Mouse (Mus musculus): Measurements from ENCODE around the gene Mybpc2. TPM values are rescaled to one million over a fixed set of nuclear protein-coding genes. Genes with fewer than 3 reads are reported as not detected.
A peak's percentile ranks its signal among the peaks of the same experiment; 100 is the strongest.

Gene Mybpc2
- polyA plus RNA-seq, 1 experiment from 2014 or later = 0.22 TPM

DNA sequence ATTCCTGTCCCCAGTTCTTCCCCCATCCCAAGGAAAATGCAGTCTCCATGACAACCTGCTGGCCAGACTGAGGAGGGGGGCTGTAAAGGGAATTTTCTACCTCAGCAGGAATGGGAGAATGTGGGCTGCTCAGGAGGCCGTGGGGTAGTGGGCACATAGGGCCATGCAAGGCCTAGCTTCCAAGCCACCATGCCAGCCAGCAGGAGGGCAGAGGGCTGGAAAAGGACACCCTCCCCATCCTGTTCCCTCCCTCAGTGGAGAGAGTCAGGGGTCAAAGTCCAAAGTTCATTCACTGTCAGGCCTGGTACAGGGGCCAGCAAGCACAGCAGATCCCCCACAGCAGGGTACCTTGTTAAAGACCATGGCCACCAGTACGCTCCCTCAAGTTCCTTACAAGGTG is 59.3 kb downstream of the Mybpc2 start, which contains the start of gene Aspdh:
Gene Aspdh (plus strand): TSS at position 281 of the 400 bp plus-strand sequence.
- Histone ChIP-seq H3K4me2 (no peak within 1 kb of the TSS), H3K4me3 (no peak within 1 kb of the TSS), H3K27ac (replicated peaks) (peak within 1 kb of the TSS; percentile 93), H3K36me3 (peaks cover 40% of the 10 kb centered on the region), H3K9me3 (no peaks in the 10 kb centered on the region), H3K27me3 (peaks cover 25% of the 10 kb centered on the region), H3K4me1 (replicated peaks) (peaks cover 71% of the 10 kb centered on the region), H3K9ac (peak within 1 kb of the TSS; percentile 55)
- 53% methylated on average over 2 of the region's 2 CpGs for WGBS
- no peak for ATAC-seq (ENCODE audit: low read depth)

- Histone ChIP-seq H3K27ac (replicated peaks) (peak overlapping the region; percentile 93), H3K9me3 (no peaks in the 10 kb centered on the region), H3K4me1 (replicated peaks) (peaks cover 67% of the 10 kb centered on the region), H3K4me3 (no peak overlapping the region), H3K9ac (peak overlapping the region; percentile 55), H3K36me3 (peaks cover 46% of the 10 kb centered on the region), H3K4me2 (no peak overlapping the region), H3K27me3 (peaks cover 31% of the 10 kb centered on the region)
- ATAC-seq (ENCODE audit: low read depth) = no peak
- 17% methylated on average over 4 of the region's 4 CpGs for WGBS
Observed at GRCm38 (mm10) chr7:44464511-44464910, 59.9 kb downstream of the Mybpc2 start.

DNA sequence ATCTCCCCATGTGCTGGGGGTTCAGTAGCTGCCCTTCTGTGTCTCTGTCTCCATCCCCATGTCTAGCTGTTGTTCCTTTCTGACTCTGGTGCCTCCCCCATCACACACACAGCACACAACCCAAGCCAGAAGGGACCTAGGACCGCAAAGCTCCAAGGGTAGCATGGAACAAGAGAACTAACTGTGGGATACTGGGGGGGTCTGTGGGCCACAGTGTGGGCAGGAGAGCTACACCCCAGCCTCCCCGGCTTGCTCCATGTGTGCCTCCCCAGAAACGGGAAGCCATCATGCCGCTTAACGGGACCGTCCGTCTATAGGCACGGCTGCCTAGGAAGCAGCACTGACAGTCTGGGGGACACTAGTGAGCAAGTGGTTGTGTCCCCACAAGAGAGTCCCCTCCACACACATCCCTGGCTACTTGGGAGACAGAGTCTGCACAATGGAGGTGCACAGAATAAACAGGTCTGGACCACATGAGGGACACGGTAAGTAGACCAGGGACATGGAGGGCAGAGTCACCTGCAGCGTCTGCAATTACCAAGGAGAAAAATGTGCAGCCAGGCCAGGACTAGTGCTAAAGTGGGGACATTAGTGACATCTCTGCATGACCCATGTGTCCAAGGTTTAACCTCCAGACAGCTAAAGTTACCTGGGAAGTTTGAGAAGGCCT is 60.8 kb downstream of the Mybpc2 start:
- Histone ChIP-seq H3K4me3 (no peak overlapping the region), H3K4me1 (replicated peaks) (peaks cover 59% of the 10 kb centered on the region), H3K9me3 (no peaks in the 10 kb centered on the region), H3K27me3 (peaks cover 31% of the 10 kb centered on the region), H3K27ac (replicated peaks) (peak overlapping the region; percentile 93; the same call in 1 of the 2 replicates), H3K36me3 (peaks cover 54% of the 10 kb centered on the region), H3K9ac (peak overlapping the region; percentile 55), H3K4me2 (no peak overlapping the region)
- 80% methylated on average over 10 of the region's 10 CpGs for WGBS
- no peak for ATAC-seq (ENCODE audit: low read depth)

GRCm38 (mm10) chr7:44463056-44463425 is 61.4 kb downstream of the Mybpc2 start:
- Histone ChIP-seq H3K36me3 (peaks cover 61% of the 10 kb centered on the region), H3K9ac (peak overlapping the region; percentile 55; the same call in 1 of the 2 replicates), H3K4me3 (no peak overlapping the region), H3K4me2 (no peak overlapping the region), H3K4me1 (replicated peaks) (peaks cover 54% of the 10 kb centered on the region), H3K9me3 (no peaks in the 10 kb centered on the region), H3K27me3 (peaks cover 31% of the 10 kb centered on the region), H3K27ac (replicated peaks) (no peak overlapping the region)
- WGBS = 32% methylated on average over 8 of the region's 8 CpGs
- no peak for ATAC-seq (ENCODE audit: low read depth)

DNA sequence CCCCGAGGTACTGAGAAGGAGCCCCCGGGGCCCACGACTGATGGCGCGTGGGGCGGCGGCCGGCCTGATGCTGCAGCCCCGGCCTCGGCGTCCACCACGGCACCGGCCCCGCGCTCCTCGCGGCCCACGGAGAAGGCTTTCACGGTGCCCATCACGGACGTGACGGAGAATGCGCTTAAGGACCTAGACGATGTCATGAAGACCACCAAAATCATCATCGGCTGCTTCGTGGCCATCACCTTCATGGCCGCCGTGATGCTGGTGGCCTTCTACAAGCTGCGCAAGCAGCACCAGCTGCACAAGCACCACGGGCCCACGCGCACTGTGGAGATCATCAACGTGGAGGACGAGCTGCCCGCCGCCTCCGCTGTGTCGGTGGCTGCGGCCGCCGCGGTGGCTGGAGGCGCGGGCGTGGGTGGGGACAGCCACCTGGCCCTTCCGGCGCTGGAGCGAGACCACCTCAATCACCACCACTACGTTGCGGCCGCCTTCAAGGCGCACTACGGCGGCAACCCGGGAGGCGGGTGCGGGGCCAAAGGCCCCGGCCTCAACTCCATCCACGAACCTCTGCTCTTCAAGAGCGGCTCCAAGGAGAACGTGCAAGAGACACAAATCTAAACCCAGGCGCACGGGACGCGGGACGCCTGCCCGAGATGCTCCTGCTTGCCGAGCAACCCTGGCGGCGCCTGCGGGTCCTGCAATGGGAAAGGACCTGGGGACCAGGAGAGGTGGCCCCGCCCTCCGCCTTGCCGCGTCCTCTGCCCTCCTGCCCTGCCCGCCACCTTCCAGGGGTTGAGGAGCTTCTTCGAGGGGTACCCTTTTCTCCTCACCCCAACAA is 62.0 kb downstream of the Mybpc2 start:
- Histone ChIP-seq H3K9me3 (no peaks in the 10 kb centered on the region), H3K4me1 (replicated peaks) (peaks cover 52% of the 10 kb centered on the region), H3K36me3 (peaks cover 67% of the 10 kb centered on the region), H3K27me3 (peaks cover 31% of the 10 kb centered on the region), H3K4me3 (peak overlapping the region; percentile 9; the same call in 1 of the 2 replicates), H3K4me2 (peak overlapping the region; percentile 34), H3K9ac (peak overlapping the region; percentile 55), H3K27ac (replicated peaks) (no peak overlapping the region)
- 16% methylated on average over 74 of the region's 77 CpGs for WGBS
- no peak for ATAC-seq (ENCODE audit: low read depth)

- WGBS = 59% methylated on average over 49 of the region's 57 CpGs
- H3K27me3 ChIP-seq = peaks cover 31% of the 10 kb centered on the region
- H3K27ac ChIP-seq (replicated peaks) = no peak overlapping the region
- H3K4me3 ChIP-seq = no peak overlapping the region
- no peaks in the 10 kb centered on the region for H3K9me3 ChIP-seq
- H3K4me2 ChIP-seq = no peak overlapping the region
- peaks cover 75% of the 10 kb centered on the region for H3K36me3 ChIP-seq
- H3K9ac ChIP-seq = peak overlapping the region; percentile 55; the same call in 1 of the 2 replicates
- peaks cover 44% of the 10 kb centered on the region for H3K4me1 ChIP-seq (replicated peaks)
- ATAC-seq (ENCODE audit: low read depth) = no peak
Observed at GRCm38 (mm10) chr7:44461503-44462217, 62.8 kb downstream of the Mybpc2 start.

- H3K9me3 ChIP-seq = no peaks in the 10 kb centered on the region
- 78% methylated on average over 31 of the region's 31 CpGs for WGBS
- peaks cover 81% of the 10 kb centered on the region for H3K36me3 ChIP-seq
- H3K4me3 ChIP-seq = no peak overlapping the region
- no peak for ATAC-seq (ENCODE audit: low read depth)
- peaks cover 40% of the 10 kb centered on the region for H3K4me1 ChIP-seq (replicated peaks)
- no peak overlapping the region for H3K9ac ChIP-seq
- no peak overlapping the region for H3K27ac ChIP-seq (replicated peaks)
- H3K27me3 ChIP-seq = peaks cover 31% of the 10 kb centered on the region
- no peak overlapping the region for H3K4me2 ChIP-seq
Observed at GRCm38 (mm10) chr7:44460767-44461502, 63.5 kb downstream of the Mybpc2 start.

- Histone ChIP-seq H3K9ac (no peak overlapping the region), H3K4me3 (no peak overlapping the region), H3K36me3 (peaks cover 90% of the 10 kb centered on the region), H3K27me3 (peaks cover 31% of the 10 kb centered on the region), H3K27ac (replicated peaks) (no peak overlapping the region), H3K4me2 (no peak overlapping the region), H3K9me3 (no peaks in the 10 kb centered on the region), H3K4me1 (replicated peaks) (peaks cover 35% of the 10 kb centered on the region)
- no peak for ATAC-seq (ENCODE audit: low read depth)
- WGBS = 71% methylated on average over 6 of the region's 6 CpGs
Observed at GRCm38 (mm10) chr7:44460067-44460466, 64.4 kb downstream of the Mybpc2 start.

GRCm38 (mm10) chr7:44456302-44456701 is 68.2 kb downstream of the Mybpc2 start:
- Histone ChIP-seq H3K27me3 (peaks cover 18% of the 10 kb centered on the region), H3K4me2 (no peak overlapping the region), H3K27ac (replicated peaks) (no peak overlapping the region), H3K9me3 (no peaks in the 10 kb centered on the region), H3K4me3 (no peak overlapping the region), H3K36me3 (peaks cover 85% of the 10 kb centered on the region), H3K4me1 (replicated peaks) (peaks cover 21% of the 10 kb centered on the region), H3K9ac (no peak overlapping the region)
- no peak for ATAC-seq (ENCODE audit: low read depth)
- 89% methylated on average over 1 of the region's 1 CpGs for WGBS

DNA sequence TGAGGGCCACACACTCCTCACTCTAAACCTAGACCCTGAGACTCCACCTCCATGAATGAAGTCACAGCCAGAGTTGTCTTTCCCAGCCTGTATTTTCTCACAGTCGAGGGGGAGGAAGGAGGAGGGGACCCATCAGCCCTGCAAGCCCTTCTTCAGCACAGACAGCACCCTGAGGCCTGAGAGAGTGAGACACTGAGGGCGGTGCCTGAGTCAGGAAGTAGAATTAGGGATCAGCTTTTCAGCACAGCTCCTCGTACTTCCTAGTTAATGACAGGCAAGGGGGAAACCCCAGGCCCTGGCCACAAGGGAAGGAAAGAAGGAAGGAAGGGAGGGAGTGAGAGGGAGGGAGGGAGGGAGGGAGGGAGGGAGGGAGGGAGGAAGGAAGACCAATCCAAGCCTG is 71.2 kb downstream of the Mybpc2 start:
- peak; percentile 12; the same call in 1 of the 2 replicates for ATAC-seq (ENCODE audit: low read depth)
- 12% methylated on average over 3 of the region's 3 CpGs for whole genome bisulfite sequencing
- no peak overlapping the region for H3K4me3 ChIP-seq
- no peak overlapping the region; the same call in 1 of the 2 replicates for H3K9ac ChIP-seq
- peaks cover 80% of the 10 kb centered on the region for H3K36me3 ChIP-seq
- H3K4me2 ChIP-seq = peak overlapping the region; percentile 0; the same call in 1 of the 2 replicates
- no peak overlapping the region for H3K27ac ChIP-seq (replicated peaks)
- no peaks in the 10 kb centered on the region for H3K9me3 ChIP-seq
- peaks cover 46% of the 10 kb centered on the region for H3K4me1 ChIP-seq (replicated peaks)
- H3K27me3 ChIP-seq = no peaks in the 10 kb centered on the region

Data from neural tube, embryonic 13.5 days (tissue).